ENCODE assay signal across 14 mouse cellular contexts in the genomic region with DNA sequence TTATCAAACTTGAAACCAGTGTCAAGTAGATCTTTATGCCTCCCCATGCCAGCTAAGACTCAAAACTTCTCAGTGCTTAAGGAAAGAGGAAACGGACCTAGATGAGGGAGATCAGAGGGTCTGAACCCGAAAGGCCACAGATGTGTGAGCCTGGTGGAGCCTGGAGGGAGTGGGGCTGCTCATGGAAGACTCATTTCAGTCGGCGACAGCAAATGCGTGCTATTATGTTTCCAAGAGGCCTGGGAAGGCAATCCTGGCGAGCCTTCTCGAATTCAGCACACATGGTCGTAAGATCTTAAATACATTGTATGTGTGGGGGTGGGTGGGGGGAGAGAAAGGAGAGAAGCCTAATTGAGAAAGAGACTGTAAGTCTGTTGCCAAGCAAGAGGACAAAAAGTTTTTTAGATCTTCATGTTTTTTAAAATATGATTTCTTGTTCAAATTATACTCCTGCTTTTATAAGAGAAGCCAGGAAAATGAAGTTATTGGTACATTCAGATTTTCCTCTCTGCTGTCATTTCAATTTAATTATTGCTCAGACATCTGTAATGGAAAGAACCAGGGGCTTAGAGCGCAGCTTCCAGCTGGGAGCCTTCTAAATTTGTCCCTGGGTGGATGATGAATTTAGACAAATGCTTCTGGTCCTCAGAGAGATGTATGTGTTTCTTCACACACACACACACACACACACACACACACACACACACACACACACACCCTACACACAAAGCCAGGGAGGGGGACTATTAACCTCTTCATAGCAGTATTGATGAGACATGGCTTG.
A peak's percentile ranks its signal among the peaks of the same experiment; 100 is the strongest.
DNase-seq lines count a peak whose midpoint lies in the region; ATAC-seq and TF ChIP-seq lines count a peak whose summit lies in the region.
"Had no signal": no experiment of that assay in that cellular context is flagged by ENCODE, and none has a peak within 500 bp of the region (broad histone marks: within the 10 kb centered on the region; RNA-seq: fewer than 3 reads in every experiment).

No protein-coding gene starts in this region.

- H3K4me1 ChIP-seq in kidney, embryonic 14.5 days (ENCODE audit: control insufficient read depth, insufficient read depth, low read length) = 0 out of 2 replicates have a peak, but pooled peaks cover 9% of the 10 kb centered on the region
- H3K4me1 ChIP-seq in cortical plate, adult 2 months (ENCODE audit: control insufficient read depth, insufficient read depth, low read length) = peaks cover 5% of the 10 kb centered on the region; the same call in 1 of the 2 replicates
- peaks cover 30% of the 10 kb centered on the region for H3K4me1 ChIP-seq in embryonic facial prominence, embryonic 13.5 days
- no peaks in the 10 kb centered on the region for H3K4me1 ChIP-seq in liver, embryonic 11.5 days (replicated peaks; ENCODE audit: control insufficient read depth, insufficient read depth, low read length)
- H3K4me1 ChIP-seq: heart, embryonic 10.5 days; hindbrain, embryonic 12.5 days; megakaryocyte, embryonic 14.5 days had no signal

- 22% methylated on average over 9 of the region's 9 CpGs for WGBS in kidney, embryonic 14.5 days
- WGBS in embryonic facial prominence, embryonic 13.5 days = 26% methylated on average over 9 of the region's 9 CpGs
- 71% methylated on average over 9 of the region's 9 CpGs for WGBS in liver, embryonic 11.5 days

- no peak overlapping the region for H3K9ac ChIP-seq in kidney, embryonic 14.5 days (ENCODE audit: low read depth, low read length)
- no peak overlapping the region for H3K9ac ChIP-seq in embryonic facial prominence, embryonic 13.5 days
- no peak overlapping the region for H3K9ac ChIP-seq in liver, embryonic 11.5 days (ENCODE audit: low read depth, low read length)
- H3K9ac ChIP-seq: hindbrain, embryonic 12.5 days had no signal

- no peak for DNase-seq in kidney, adult 8-10 months
- DNase-seq in retina, adult 2 months (ENCODE audit: low read depth, low spot score) = peak; percentile 29
- no peak for DNase-seq in gastrocnemius, postnatal 36 days
- DNase-seq in ovary, postnatal 36 days (ENCODE audit: low spot score) = no peak
- DNase-seq in liver, embryonic 11.5 days (ENCODE audit: low spot score) = no peak
- DNase-seq: cerebellum, postnatal 10 days; kidney, postnatal 4 days; lung, adult 2 months had no signal

- no peak for TF ChIP-seq POLR2A in cortical plate, adult 2 months (IDR thresholded peaks at IDR 0.05; ENCODE audit: extremely low read depth, insufficient read depth, low read length)

- peak; percentile 91 for ATAC-seq in kidney, embryonic 14.5 days (ENCODE audit: low FRiP score, low TSS enrichment)
- ATAC-seq in embryonic facial prominence, embryonic 13.5 days (ENCODE audit: insufficient number of reproducible peaks, insufficient read depth, low FRiP score, low TSS enrichment, low read depth) = 0 out of 2 replicates have a peak, but pooled peaks have one; percentile 72
- ATAC-seq in liver, embryonic 11.5 days (replicated peaks; ENCODE audit: low FRiP score) = no peak

- peaks cover 6% of the 10 kb centered on the region; the same call in 1 of the 2 replicates for H3K9me3 ChIP-seq in kidney, embryonic 14.5 days (ENCODE audit: control insufficient read depth, low read length)
- H3K9me3 ChIP-seq in embryonic facial prominence, embryonic 13.5 days = peaks cover 9% of the 10 kb centered on the region
- H3K9me3 ChIP-seq in liver, embryonic 11.5 days (ENCODE audit: control insufficient read depth, low read length) = no peaks in the 10 kb centered on the region
- H3K9me3 ChIP-seq: heart, embryonic 10.5 days; hindbrain, embryonic 12.5 days had no signal

- no peaks in the 10 kb centered on the region for H3K36me3 ChIP-seq in kidney, embryonic 14.5 days (ENCODE audit: control insufficient read depth, insufficient read depth, low read length)
- 0 out of 2 replicates have a peak, but pooled peaks cover 4% of the 10 kb centered on the region for H3K36me3 ChIP-seq in embryonic facial prominence, embryonic 13.5 days
- H3K36me3 ChIP-seq in liver, embryonic 11.5 days (ENCODE audit: control insufficient read depth, insufficient read depth, low read length) = no peaks in the 10 kb centered on the region
- H3K36me3 ChIP-seq: heart, embryonic 10.5 days; hindbrain, embryonic 12.5 days had no signal

- no peak overlapping the region for H3K4me3 ChIP-seq in kidney, embryonic 14.5 days (ENCODE audit: low read length)
- H3K4me3 ChIP-seq in cortical plate, adult 2 months (ENCODE audit: insufficient read depth, low read length) = no peak overlapping the region
- H3K4me3 ChIP-seq in embryonic facial prominence, embryonic 13.5 days = no peak overlapping the region
- H3K4me3 ChIP-seq in liver, embryonic 11.5 days (ENCODE audit: low read depth, low read length) = no peak overlapping the region
- H3K4me3 ChIP-seq: heart, embryonic 10.5 days; hindbrain, embryonic 12.5 days; megakaryocyte, embryonic 14.5 days had no signal

- no peak overlapping the region for H3K4me2 ChIP-seq in kidney, embryonic 14.5 days (replicated peaks; ENCODE audit: low read depth, low read length)
- no peak overlapping the region for H3K4me2 ChIP-seq in embryonic facial prominence, embryonic 13.5 days
- H3K4me2 ChIP-seq in liver, embryonic 11.5 days = no peak overlapping the region
- H3K4me2 ChIP-seq: hindbrain, embryonic 12.5 days had no signal

- intact Hi-C loops in gastrocnemius, postnatal 36 days (cut with DNase I) = no loop called here

- peak overlapping the region; percentile 77 for H3K27ac ChIP-seq in kidney, embryonic 14.5 days (ENCODE audit: low read depth, low read length)
- H3K27ac ChIP-seq in cortical plate, adult 2 months (ENCODE audit: insufficient read depth, low read length) = peak overlapping the region; percentile 69; the same call in 1 of the 2 replicates
- peak overlapping the region; percentile 91 for H3K27ac ChIP-seq in embryonic facial prominence, embryonic 13.5 days
- no peak overlapping the region for H3K27ac ChIP-seq in liver, embryonic 11.5 days (ENCODE audit: low read depth, low read length)
- H3K27ac ChIP-seq: heart, embryonic 10.5 days; hindbrain, embryonic 12.5 days had no signal

- no peaks in the 10 kb centered on the region for H3K27me3 ChIP-seq in kidney, embryonic 14.5 days (ENCODE audit: control insufficient read depth, insufficient read depth, low read length)
- no peaks in the 10 kb centered on the region for H3K27me3 ChIP-seq in embryonic facial prominence, embryonic 13.5 days
- H3K27me3 ChIP-seq in liver, embryonic 11.5 days (replicated peaks; ENCODE audit: control insufficient read depth, insufficient read depth, low read length) = no peaks in the 10 kb centered on the region
- H3K27me3 ChIP-seq: hindbrain, embryonic 12.5 days; megakaryocyte, embryonic 14.5 days had no signal

- no peak for TF ChIP-seq CTCF in cortical plate, adult 2 months (IDR thresholded peaks at IDR 0.05; ENCODE audit: extremely low read depth, insufficient read depth, low read length)
